Mouse (Mus musculus) mouse embryonic stem cell (cell line): ENCODE results near the gene Ankrd26.
"Not testable (repeated sequence)": the region's sequence is repeated elsewhere in the genome, so short reads cannot be mapped to it uniquely, and the experiment has no call there.

ENCODE experiments used
- in situ Hi-C, 2 experiments: fragments of 300-500 bp; cut with MboI; formaldehyde crosslinking; loops; 1 replicate in 1 of 2; 3 replicates in 1 of 2; pipeline ENCODE4 v1.14.3; 2019 to 2020; ENCODE audit warnings: low sequenced_read_pairs in 2 of 2, low pct_unique_long_range_greater_than_20kb in 1 of 2, mixed read lengths in 1 of 2; ENCODE audit not compliant: unreplicated experiment in 1 of 2

Gene Ankrd26

DNA sequence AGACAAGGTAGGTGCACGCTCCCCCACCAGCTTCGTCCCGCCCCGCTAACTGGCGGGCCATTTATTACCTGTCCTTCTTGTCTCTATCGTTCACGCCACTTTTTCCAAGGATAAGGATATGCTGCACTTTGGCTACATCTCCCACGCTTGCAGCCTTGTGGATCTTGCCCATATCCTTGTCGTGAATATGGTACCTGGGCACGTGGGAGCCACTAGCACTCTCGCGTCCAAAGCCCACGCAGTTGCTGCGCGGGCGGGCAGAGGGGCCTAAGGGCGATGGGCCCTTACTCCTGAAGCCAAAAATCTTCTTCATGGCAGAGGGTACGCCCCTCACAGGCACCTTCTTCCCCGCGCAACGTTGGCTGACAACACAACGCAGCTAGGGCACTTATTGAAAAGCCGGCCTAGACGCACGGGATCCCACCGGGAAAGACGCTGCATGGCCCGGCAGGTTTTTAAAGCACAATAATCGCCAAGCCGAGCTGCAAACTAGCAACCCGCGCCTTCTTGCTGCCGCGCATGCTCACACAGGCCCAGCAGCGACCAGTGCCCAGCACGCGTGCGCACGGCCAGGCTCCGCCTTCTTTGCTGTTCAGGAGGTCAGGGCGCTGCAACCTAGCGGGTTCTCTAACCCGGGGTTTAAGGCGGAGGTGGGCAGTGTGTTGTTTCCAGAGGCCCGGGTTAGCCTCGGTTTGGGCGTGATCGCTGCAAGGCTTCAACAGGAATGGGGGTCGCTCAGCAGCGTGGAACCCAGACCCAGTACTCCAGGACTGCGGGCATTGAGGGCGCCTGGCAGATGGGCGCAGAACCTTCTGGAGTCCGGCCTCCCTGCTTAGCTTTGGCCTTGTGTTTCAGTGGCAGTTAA is at the start of gene Ankrd26:
Gene Ankrd26 (minus strand): TSS at position 482 of the 865 bp plus-strand sequence.
- in situ Hi-C loops: no loop called here

DNA sequence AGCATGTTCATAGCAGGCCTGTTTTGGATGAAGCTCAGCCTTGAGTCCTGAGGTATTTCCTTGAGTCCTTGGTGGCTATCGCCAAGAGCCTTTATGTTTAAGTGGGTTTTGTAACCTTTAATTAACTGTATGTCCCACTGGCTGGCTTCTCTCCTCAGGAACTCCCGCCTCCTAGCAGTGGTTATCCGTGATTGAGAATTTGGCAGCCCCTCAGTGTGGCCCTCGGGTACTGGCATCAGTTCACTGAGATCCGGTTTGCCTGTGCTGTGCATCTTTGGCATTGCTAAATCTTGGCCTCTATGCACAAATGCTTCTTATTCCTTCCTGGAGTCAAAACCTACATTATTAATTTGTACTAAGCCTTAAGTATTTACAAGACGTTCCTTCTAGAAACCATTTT is 46.9 kb upstream of the Ankrd26 start:
- in situ Hi-C loops: loop anchor here in 1 of 2 experiments (25.0 kb wide), 1 partner anchor 828 kb away; no protein-coding TSS in a partner anchor

DNA sequence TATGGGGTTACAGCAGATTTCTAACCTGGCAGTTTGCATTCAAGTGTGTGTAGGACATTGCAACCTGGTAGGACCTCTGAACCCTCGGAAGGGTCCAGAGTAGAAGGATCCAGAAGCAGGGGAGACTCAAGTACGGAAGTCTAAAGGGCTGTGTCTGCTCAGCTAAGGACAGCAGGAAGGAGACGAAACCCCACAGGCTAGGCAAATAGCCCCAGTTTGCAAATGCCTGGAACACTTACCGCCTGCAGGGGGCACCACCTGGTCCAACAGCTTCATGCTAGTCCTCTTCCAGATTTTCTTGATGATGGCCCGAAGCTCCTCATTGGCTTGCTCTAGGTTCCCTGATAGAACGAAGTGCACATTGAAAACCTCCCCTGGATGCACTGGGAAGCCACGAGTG is 43.9 kb upstream of the Ankrd26 start:
- in situ Hi-C loops: loop anchor here in 1 of 2 experiments (25.0 kb wide), 1 partner anchor 831 kb away; no protein-coding TSS in a partner anchor

DNA sequence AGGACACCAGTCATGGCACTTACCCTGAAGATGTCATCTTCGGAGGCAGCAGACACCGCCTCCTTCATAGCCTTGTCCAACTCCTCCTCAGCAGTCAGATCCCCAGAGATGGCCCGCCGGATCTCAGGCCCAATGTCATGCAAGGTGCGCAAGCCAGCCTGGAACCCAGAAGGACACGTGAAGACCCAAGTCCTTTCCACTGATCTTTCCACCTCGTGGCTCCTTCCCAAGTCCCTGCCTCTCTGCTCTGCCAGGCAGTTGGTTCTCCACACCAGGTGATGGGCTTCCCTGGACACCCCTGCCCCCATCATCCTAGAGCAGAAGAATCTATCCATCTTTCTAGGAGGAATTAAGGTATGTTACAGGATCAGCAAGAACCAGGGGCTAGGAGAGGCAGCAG is 41.8 kb upstream of the Ankrd26 start:
- in situ Hi-C loops: loop anchor here in 1 of 2 experiments (25.0 kb wide), 1 partner anchor 833 kb away; no protein-coding TSS in a partner anchor

DNA sequence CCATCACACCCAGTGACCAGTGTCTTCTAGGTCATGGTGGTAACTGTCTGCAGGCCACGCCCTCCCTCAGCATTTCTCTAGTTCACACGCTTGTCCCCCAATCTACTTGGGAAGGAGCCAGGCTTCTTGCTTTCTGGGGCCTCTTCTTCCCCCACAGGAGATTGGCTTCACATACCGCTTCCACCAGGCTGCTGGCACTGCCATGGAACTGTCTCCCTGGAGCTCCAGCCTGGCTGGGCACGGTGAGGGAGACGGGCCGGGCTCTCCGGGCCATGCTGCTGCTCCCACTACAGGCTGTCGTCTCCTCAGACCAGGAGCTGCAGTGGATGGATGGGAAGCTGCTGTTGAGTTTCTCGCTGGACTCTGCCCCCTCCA is 33.6 kb upstream of the Ankrd26 start:
- in situ Hi-C loops: no loop called here

DNA sequence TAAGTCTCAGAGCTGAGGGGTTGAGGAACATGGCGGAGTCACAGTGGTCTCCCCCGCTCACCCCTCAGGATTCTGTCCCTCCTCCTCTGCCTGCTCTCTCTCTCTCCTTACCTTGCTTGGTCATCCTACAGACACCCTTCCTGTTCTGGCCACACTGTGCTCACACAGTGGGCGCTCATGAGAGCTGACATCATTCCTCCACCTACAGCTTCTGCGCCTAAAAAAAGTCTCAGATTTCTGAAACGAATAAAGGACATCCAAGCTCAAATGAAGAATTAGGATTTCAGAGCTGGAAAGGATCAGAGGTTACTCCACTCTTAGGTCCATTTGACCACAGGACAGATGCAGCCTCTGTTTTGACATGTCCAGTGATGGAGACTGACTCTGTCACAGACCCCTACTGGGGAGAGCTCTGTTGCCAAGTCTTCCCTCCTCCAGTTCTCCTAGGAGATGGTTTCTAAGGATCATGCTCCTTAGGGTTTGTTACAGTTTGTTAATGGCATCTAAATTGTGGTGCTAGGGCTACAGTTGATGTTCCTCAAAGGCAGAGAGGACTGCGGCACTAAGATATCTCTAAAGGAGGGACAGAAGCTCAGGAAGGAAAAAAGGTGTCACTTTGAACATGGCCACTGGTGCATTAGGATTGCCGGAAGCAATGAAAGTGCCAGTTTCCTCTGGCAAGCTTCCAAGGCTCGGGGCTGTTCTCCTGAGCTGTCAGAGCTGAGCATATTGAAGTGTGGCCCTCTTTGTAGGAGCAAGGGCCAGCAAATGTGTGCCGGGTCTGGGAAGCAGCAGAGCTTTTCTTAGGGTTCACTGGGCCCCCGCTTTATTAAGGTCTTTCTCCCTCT is 33.0 kb upstream of the Ankrd26 start:
- in situ Hi-C loops: no loop called here

DNA sequence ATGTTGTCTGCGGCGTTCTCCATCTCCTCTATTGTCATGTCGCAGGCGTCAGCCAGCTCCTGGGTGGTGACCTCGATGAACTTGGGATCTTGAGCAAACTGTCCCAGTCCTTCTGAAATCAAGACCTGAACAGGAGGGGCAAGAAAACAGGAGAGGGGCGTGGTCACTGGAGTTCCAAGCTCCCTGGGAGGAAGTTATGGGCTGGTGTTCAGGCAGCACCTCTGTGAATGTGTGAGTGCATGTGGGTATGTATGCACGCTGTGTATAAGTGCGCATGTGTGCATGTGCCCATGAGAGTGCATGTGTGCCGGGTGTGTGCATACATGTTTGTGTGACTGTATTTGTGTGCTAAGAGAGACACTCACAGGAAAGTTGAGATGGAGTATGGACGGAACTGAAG is 32.0 kb upstream of the Ankrd26 start:
- in situ Hi-C loops: no loop called here

DNA sequence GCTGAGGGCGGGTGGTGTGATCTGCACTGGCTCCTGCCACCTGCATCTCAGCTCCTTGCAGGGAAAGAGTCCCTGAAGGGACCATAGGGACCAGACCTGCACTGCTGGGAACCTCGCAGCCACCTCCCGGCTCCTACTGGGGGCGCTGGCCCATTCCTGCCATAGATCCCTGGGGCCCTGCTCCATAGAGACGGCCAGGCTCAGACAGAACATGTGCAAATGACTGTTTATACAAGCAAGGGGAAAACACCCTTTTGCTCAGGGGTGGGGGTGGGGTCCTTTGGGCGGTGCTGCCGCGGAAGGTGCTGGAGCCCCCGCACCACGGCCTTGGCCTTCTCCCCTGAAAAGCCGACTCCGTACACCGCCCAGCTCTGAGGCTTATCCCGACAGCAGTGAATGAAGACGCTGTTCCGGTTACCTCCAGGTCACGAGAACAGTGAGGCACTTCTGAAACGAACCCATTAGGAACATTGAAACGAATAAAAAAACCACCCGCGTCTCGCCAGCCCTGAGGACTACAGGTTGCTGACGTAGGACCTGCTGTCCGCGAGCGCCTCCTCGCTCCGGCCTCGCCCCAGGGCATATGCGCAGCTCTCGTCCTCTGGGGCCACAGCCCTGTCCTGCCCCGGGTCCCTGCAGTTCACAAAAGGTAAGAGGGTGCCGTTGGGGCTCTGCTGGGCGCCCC is 31.5 kb upstream of the Ankrd26 start:
- in situ Hi-C loops: no loop called here

DNA sequence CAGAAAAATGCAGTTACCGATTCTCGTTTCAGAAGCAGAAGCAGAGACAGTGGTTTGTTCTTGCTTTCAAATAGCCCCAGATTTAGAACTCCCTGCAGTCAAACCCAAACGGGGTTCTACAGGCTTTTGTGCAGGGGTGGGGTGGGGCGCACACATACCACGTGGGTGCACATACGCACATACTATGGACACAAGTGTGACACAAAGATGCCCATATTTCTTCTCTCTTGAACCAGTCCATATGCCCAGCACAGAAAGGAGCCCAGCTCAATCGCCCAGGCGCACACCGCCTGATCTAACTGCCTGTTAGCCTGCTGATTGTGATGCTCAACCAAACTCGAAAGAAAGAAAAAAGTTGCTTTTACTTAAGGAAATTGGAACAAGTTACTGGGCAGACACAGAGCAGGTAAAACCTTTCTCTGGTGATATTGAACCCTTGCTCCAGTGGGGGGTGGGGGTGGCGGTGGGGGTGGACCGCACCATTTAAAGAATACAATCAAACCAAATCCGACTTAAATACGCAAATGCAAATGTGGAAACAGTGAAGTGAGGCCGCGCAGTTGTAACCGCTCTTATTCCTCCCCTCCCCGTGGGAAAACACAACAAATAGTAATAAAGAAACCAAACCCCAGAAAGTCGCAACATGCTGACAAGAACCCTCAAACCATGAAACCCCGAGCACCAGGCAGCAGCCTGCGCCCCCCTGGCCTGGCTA is 30.8 kb upstream of the Ankrd26 start:
- in situ Hi-C loops: no loop called here

DNA sequence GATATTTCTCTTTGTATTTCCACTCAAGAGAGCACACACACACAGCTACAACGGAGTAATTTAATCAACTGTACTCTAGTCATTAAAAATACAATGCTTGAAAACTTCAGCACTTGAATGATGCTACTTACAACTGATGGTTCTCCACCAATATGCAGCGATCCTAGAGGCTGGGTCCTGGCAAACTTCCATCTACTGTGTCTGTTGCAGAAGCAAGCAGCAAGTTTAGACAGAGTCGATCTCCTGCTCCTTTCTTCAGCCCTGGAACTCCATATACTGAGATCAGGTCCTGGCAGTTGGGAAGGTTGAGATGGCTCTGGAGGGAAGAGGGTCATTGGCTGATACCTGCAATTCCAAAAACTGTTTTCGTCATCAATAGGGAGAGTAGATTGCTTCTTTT is 16.7 kb upstream of the Ankrd26 start:
- in situ Hi-C loops: not testable (repeated sequence)

DNA sequence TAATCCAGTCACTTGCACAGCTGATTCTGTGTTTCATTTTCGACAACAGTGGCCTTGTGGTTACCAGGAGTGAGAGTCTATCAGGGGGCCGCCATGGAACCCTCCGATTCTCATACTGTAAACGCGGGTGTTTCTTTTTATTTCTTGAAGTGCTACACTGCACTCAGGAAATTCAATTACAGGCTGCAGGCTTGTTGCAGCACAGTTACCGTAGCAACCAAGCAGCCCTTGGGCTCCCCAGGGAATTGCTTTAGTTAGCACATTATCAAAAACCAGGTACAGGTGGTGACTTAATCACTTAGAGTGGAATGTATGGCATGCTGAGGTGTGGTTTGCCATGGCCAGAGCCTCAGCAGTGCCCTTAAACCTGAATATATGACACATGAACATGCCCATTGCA is 12.3 kb upstream of the Ankrd26 start:
- in situ Hi-C loops: no loop called here

DNA sequence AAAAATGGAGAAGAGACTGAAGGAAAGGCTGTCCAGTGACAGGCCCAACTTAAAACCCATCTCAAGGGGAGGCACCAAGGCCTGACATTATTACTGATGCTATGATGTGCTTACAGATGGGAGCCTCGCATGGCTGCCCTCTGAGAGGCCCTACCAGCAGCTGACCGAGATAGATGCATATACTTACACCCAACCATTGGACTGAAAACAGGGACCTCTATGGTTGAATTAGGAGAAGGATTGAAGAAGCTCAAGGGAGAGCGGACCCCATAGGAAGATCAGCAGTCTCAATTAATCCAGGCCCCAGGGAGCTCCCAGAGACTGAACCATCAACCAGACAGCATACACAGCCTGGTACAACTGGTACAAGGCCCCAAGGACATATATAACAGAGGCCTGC is 5.8 kb upstream of the Ankrd26 start:
- in situ Hi-C loops: no loop called here

DNA sequence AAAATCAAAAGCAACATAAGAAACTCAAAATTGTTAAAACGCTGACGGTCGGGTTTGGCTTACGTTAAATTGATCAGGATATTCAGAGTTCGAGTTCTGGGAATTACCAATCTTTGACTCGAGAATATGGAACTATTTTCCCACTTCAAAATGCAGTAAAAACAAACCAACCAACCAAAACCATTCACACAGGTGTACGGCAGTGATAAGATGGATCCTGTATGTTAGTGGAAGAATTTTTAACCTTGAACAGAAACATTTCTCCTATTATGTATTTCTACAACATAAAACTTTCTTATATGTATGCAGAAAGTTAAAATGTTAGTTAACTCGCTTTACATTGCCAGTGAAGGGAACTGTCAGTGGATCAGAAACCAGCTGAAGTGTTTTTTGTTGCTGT is 801 bp downstream of the Ankrd26 start:
- in situ Hi-C loops: no loop called here

DNA sequence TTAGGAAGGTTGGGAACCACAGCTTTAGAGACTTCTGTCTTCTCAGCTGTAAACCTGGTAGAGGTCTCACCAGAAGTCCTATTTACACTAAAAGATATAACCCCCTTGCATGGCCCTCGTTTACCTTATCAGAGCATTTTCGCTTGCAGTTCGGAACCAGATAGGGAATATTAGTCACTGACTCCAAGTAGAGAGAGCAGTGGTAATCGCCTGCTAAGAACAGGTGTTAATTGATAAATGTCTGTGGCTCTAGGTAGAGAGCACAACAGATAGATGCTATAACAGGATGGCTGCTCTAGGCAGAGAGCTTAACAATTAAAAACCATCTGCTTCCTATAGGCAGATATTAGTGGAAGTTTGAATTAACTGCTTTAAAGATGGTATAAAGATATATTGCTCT is 23.4 kb downstream of the Ankrd26 start:
- in situ Hi-C loops: no loop called here

DNA sequence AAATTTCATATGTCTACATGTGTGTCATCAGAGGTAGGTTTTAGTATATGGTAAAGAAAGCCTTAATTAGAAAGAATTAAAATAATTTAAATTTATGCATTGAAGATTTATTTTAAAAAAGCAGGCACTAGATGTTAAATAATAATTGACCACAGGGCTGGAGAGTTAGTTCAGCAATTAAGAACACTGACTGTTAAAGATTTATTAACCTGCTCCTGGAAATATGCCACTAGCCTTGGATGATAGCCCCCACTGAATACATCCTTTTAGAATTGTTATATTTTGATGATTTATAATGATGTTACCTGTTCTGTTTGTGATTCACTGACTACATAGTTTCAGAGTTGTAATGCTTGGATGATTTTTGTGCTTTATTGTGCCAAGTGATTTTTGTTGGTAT is 24.8 kb downstream of the Ankrd26 start:
- in situ Hi-C loops: not testable (repeated sequence)

DNA sequence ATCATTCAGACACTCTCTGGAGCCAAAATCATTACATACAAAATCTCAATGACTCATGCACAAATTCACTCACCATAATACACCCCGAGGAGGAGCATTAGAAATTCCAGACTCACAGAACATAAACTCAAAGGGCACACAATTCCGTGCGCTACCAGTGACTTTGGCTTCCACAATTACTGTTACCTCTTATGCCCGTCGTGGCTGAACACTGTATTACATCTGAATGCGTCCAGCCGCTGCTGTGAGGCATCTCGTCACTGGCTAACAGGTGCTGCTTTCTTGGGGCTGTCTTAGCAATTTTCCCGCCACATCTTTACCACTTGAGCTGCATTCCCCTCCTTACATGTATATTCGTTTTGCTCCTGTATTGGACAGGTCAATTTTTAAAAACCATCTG is 26.7 kb downstream of the Ankrd26 start:
- in situ Hi-C loops: no loop called here

DNA sequence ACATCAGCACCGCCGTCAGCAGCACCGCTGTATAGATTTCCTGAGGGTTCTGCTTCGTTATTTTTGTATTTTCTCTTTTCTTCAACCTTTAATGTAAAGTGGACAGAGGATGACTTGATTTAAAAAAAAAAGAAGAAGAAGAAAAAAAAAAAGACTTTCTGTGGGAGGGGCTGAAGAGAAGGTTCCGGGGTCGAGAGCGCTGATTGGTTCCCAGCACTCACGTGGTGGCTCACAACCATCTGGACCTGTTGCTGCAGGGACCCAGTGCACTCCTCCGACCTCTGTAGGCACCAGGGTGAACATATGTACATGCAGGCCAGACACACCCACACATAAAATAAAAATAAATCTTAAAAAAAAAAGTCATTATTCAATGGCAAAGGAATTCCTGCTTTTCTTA is 28.6 kb downstream of the Ankrd26 start:
- in situ Hi-C loops: no loop called here

DNA sequence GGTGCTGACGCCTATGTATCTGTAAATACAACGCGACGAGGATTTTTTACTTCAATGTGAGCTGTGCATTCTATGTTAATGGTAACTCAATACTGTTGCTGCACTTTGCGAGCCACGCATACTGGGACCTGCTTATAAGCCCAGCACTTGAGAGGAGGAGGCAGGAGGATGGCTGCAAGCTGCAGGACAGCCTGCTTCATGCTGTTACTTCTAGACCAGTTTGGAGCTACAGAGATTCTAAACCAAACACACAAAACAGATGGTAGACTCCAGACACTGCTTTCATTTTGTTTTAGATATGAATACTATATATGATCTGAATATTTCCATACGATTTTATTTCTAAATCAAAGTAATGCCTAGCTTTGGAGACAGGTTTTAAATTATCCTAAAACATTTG is 41.4 kb downstream of the Ankrd26 start:
- in situ Hi-C loops: no loop called here
